Mouse (Mus musculus): ENCODE measurements around the gene Tekt3. TPM values are rescaled to one million over a fixed set of nuclear protein-coding genes. Genes with fewer than 3 reads are reported as not detected.

The Tekt3 gene
- total and polyA plus RNA-seq, 3 experiments: not detected

Other genes starting within 250 kb of the Tekt3 start
- 1 to 10 TPM; 5.7 to 9.6 TPM for gene Trim16, start 241.4 kb upstream of the Tekt3 start, total RNA-seq (2021)
- gene Trim16, start 241.4 kb upstream of the Tekt3 start, polyA plus RNA-seq (2012; rRNA removed): 1.7 and 2.2 TPM in 2 replicates
- gene Fbxw10, start 214.6 kb upstream of the Tekt3 start, total RNA-seq (2021): under 1 TPM; 0.89 to 0.97 TPM
- gene Fbxw10, start 214.6 kb upstream of the Tekt3 start, polyA plus RNA-seq (2012; rRNA removed): 0.41 TPM in 1 of 2 replicates, not detected in the other
- 10 to 100 TPM; 31.7 to 54.6 TPM for gene Tvp23b, start 182.2 kb upstream of the Tekt3 start, total RNA-seq (2021)
- gene Tvp23b, start 182.2 kb upstream of the Tekt3 start, polyA plus RNA-seq (2012; rRNA removed): 3.6 and 4.6 TPM in 2 replicates
- not detected for gene Cdrt4, start 110.5 kb upstream of the Tekt3 start, total RNA-seq (2021)
- 0.16 TPM in 1 of 2 replicates, not detected in the other for gene Cdrt4, start 110.5 kb upstream of the Tekt3 start, polyA plus RNA-seq (2012; rRNA removed)
- gene Pmp22, start 67.3 kb downstream of the Tekt3 start, total RNA-seq (2021): 100 to 1,000 TPM; 102 to 190 TPM
- 125 and 184 TPM in 2 replicates for gene Pmp22, start 67.3 kb downstream of the Tekt3 start, polyA plus RNA-seq (2012; rRNA removed)

Measured in adrenal gland, adult 2 months (tissue).